Mouse (Mus musculus): ENCODE results near the gene Dis3l. TPM values are rescaled to one million over a fixed set of nuclear protein-coding genes. Genes with fewer than 3 reads are reported as not detected.

Dis3l gene
- polyA plus RNA-seq, 1 experiment from 2014 or later = 23.0 TPM

- 41% methylated on average over 3 of the region's 3 CpGs for WGBS
- Histone ChIP-seq H3K9me3 (no peaks in the 10 kb centered on the region), H3K27ac (no peak overlapping the region), H3K36me3 (no peaks in the 10 kb centered on the region), H3K9ac (no peak overlapping the region), H3K4me1 (peaks cover 5% of the 10 kb centered on the region; the same call in 1 of the 2 replicates), H3K4me3 (no peak overlapping the region), H3K27me3 (no peaks in the 10 kb centered on the region), H3K4me2 (replicated peaks) (no peak overlapping the region)
- ATAC-seq (ENCODE audit: low FRiP score, low read depth) = no peak
Measured at GRCm38 (mm10) chr9:64351191-64351590, 10.1 kb upstream of the Dis3l start.

- Histone ChIP-seq H3K9me3 (no peaks in the 10 kb centered on the region), H3K27ac (no peak overlapping the region), H3K4me2 (replicated peaks) (no peak overlapping the region), H3K9ac (no peak overlapping the region), H3K4me1 (peaks cover 5% of the 10 kb centered on the region; the same call in 1 of the 2 replicates), H3K4me3 (no peak overlapping the region), H3K36me3 (no peaks in the 10 kb centered on the region), H3K27me3 (no peaks in the 10 kb centered on the region)
- 18% methylated on average over 5 of the region's 5 CpGs for WGBS
- ATAC-seq (ENCODE audit: low FRiP score, low read depth) = no peak
Measured at GRCm38 (mm10) chr9:64349490-64349889, 8.4 kb upstream of the Dis3l start.

- no peaks in the 10 kb centered on the region for H3K9me3 ChIP-seq
- H3K27me3 ChIP-seq = no peaks in the 10 kb centered on the region
- no peak overlapping the region for H3K4me3 ChIP-seq
- H3K4me2 ChIP-seq (replicated peaks) = no peak overlapping the region
- H3K9ac ChIP-seq = no peak overlapping the region
- no peak overlapping the region for H3K27ac ChIP-seq
- peaks cover 8% of the 10 kb centered on the region for H3K4me1 ChIP-seq
- no peaks in the 10 kb centered on the region for H3K36me3 ChIP-seq
- ATAC-seq (ENCODE audit: low FRiP score, low read depth) = no peak
- 0% methylated on average over 1 of the region's 1 CpGs for WGBS
Measured at GRCm38 (mm10) chr9:64347377-64347776, 6.3 kb upstream of the Dis3l start.

GRCm38 (mm10) chr9:64345931-64346330 lies 4.8 kb upstream of the Dis3l start:
- no peak for ATAC-seq (ENCODE audit: low FRiP score, low read depth)
- Histone ChIP-seq H3K27ac (no peak overlapping the region), H3K36me3 (no peaks in the 10 kb centered on the region), H3K9ac (no peak overlapping the region), H3K9me3 (no peaks in the 10 kb centered on the region), H3K4me2 (replicated peaks) (no peak overlapping the region), H3K27me3 (no peaks in the 10 kb centered on the region), H3K4me3 (no peak overlapping the region), H3K4me1 (peaks cover 19% of the 10 kb centered on the region)
- 63% methylated on average over 5 of the region's 5 CpGs for WGBS

GRCm38 (mm10) chr9:64343656-64344055 lies 2.6 kb upstream of the Dis3l start:
- Histone ChIP-seq H3K27ac (no peak overlapping the region), H3K4me2 (replicated peaks) (no peak overlapping the region), H3K4me1 (peaks cover 27% of the 10 kb centered on the region), H3K9ac (no peak overlapping the region), H3K27me3 (no peaks in the 10 kb centered on the region), H3K36me3 (no peaks in the 10 kb centered on the region), H3K4me3 (no peak overlapping the region), H3K9me3 (no peaks in the 10 kb centered on the region)
- ATAC-seq (ENCODE audit: low FRiP score, low read depth) = no peak
- 88% methylated on average over 2 of the region's 2 CpGs for WGBS

- 48% methylated on average over 8 of the region's 8 CpGs for WGBS
- Histone ChIP-seq H3K9me3 (no peaks in the 10 kb centered on the region), H3K4me1 (peaks cover 27% of the 10 kb centered on the region), H3K9ac (peak overlapping the region; percentile 100), H3K27me3 (no peaks in the 10 kb centered on the region), H3K36me3 (peaks cover 8% of the 10 kb centered on the region), H3K4me2 (replicated peaks) (peak overlapping the region; percentile 72), H3K27ac (peak overlapping the region; percentile 100; the same call in 1 of the 2 replicates), H3K4me3 (peak overlapping the region; percentile 78)
- no peak for ATAC-seq (ENCODE audit: low FRiP score, low read depth)
Measured at GRCm38 (mm10) chr9:64341671-64342070, 583 bp upstream of the Dis3l start.

GRCm38 (mm10) chr9:64340351-64341253 lies 486 bp downstream of the Dis3l start:
- Histone ChIP-seq H3K4me3 (peak overlapping the region; percentile 78), H3K4me1 (peaks cover 27% of the 10 kb centered on the region), H3K4me2 (replicated peaks) (peak overlapping the region; percentile 72), H3K27ac (peak overlapping the region; percentile 100), H3K27me3 (no peaks in the 10 kb centered on the region), H3K9ac (peak overlapping the region; percentile 100), H3K9me3 (no peaks in the 10 kb centered on the region), H3K36me3 (peaks cover 17% of the 10 kb centered on the region)
- WGBS = 0% methylated on average over 85 of the region's 85 CpGs
- peak; percentile 89 for ATAC-seq (ENCODE audit: low FRiP score, low read depth)

GRCm38 (mm10) chr9:64339361-64339760 lies 1.7 kb downstream of the Dis3l start:
- no peaks in the 10 kb centered on the region for H3K9me3 ChIP-seq
- H3K4me3 ChIP-seq = peak overlapping the region; percentile 78
- H3K4me1 ChIP-seq = peaks cover 27% of the 10 kb centered on the region
- no peak overlapping the region for H3K9ac ChIP-seq
- no peaks in the 10 kb centered on the region for H3K27me3 ChIP-seq
- peak overlapping the region; percentile 72 for H3K4me2 ChIP-seq (replicated peaks)
- peaks cover 20% of the 10 kb centered on the region for H3K36me3 ChIP-seq
- H3K27ac ChIP-seq = no peak overlapping the region
- WGBS = 15% methylated on average over 8 of the region's 8 CpGs
- no peak for ATAC-seq (ENCODE audit: low FRiP score, low read depth)

GRCm38 (mm10) chr9:64335825-64336224 lies 5.3 kb downstream of the Dis3l start:
- H3K4me2 ChIP-seq (replicated peaks) = no peak overlapping the region
- no peak for ATAC-seq (ENCODE audit: low FRiP score, low read depth)
- WGBS = 90% methylated on average over 6 of the region's 6 CpGs

GRCm38 (mm10) chr9:64323976-64324375 lies 17.1 kb downstream of the Dis3l start:
- Histone ChIP-seq H3K9me3 (no peaks in the 10 kb centered on the region), H3K4me1 (no peaks in the 10 kb centered on the region), H3K36me3 (peaks cover 83% of the 10 kb centered on the region), H3K9ac (no peak overlapping the region), H3K4me2 (replicated peaks) (no peak overlapping the region), H3K27ac (no peak overlapping the region), H3K27me3 (no peaks in the 10 kb centered on the region), H3K4me3 (no peak overlapping the region)
- 90% methylated on average over 7 of the region's 7 CpGs for WGBS
- no peak for ATAC-seq (ENCODE audit: low FRiP score, low read depth)

More at GRCm38 (mm10) chr9:64335825-64336224, 5.3 kb downstream of the Dis3l start:
- H3K4me3 ChIP-seq = no peak overlapping the region
- H3K9ac ChIP-seq = no peak overlapping the region
- no peaks in the 10 kb centered on the region for H3K9me3 ChIP-seq
- no peak overlapping the region for H3K27ac ChIP-seq
- no peaks in the 10 kb centered on the region for H3K27me3 ChIP-seq
- H3K4me1 ChIP-seq = peaks cover 15% of the 10 kb centered on the region
- H3K36me3 ChIP-seq = peaks cover 27% of the 10 kb centered on the region

GRCm38 (mm10) chr9:64316986-64317385 lies 24.1 kb downstream of the Dis3l start:
- H3K4me3 ChIP-seq = no peak overlapping the region
- WGBS = 97% methylated on average over 5 of the region's 5 CpGs
- H3K9ac ChIP-seq = no peak overlapping the region
- no peak overlapping the region for H3K27ac ChIP-seq
- H3K9me3 ChIP-seq = no peaks in the 10 kb centered on the region
- no peaks in the 10 kb centered on the region for H3K4me1 ChIP-seq
- no peak for ATAC-seq (ENCODE audit: low FRiP score, low read depth)
- peaks cover 73% of the 10 kb centered on the region for H3K36me3 ChIP-seq
- no peaks in the 10 kb centered on the region for H3K27me3 ChIP-seq
- H3K4me2 ChIP-seq (replicated peaks) = no peak overlapping the region

- Histone ChIP-seq H3K27ac (no peak overlapping the region), H3K4me2 (replicated peaks) (no peak overlapping the region), H3K4me3 (no peak overlapping the region), H3K27me3 (no peaks in the 10 kb centered on the region), H3K9me3 (no peaks in the 10 kb centered on the region), H3K36me3 (peaks cover 68% of the 10 kb centered on the region), H3K4me1 (no peaks in the 10 kb centered on the region), H3K9ac (no peak overlapping the region)
- ATAC-seq (ENCODE audit: low FRiP score, low read depth) = no peak
- WGBS = 95% methylated on average over 6 of the region's 6 CpGs
Measured at GRCm38 (mm10) chr9:64314696-64315095, 26.4 kb downstream of the Dis3l start.

Measured in limb, embryonic 13.5 days (tissue).